In genomic region chr16:44508025-44508424, GRCm38 (mm10) we compare ENCODE assay signal across 19 mouse cellular contexts. TPM values are rescaled to one million over a fixed set of nuclear protein-coding genes. Genes with fewer than 3 reads are reported as not detected.
DNase-seq lines count a peak whose midpoint lies in the region; ATAC-seq and TF ChIP-seq lines count a peak whose summit lies in the region.
"Had no signal": no experiment of that assay in that cellular context is flagged by ENCODE, and none has a peak within 500 bp of the region (broad histone marks: within the 10 kb centered on the region; RNA-seq: fewer than 3 reads in every experiment).

No protein-coding gene starts in this region.

- TF ChIP-seq CTCF in gastrocnemius, adult 2 months (IDR thresholded peaks at IDR 0.05) = no peak

- H3K9me3 ChIP-seq in lung, embryonic 16.5 days (ENCODE audit: control insufficient read depth, low read length) = 0 out of 2 replicates have a peak, but pooled peaks cover 5% of the 10 kb centered on the region
- H3K9me3 ChIP-seq: heart, embryonic 15.5 days; midbrain, embryonic 13.5 days had no signal

- peaks cover 37% of the 10 kb centered on the region for H3K4me1 ChIP-seq in lung, embryonic 16.5 days (replicated peaks; ENCODE audit: control insufficient read depth, insufficient read depth, low read length)

- no peaks in the 10 kb centered on the region for H3K27me3 ChIP-seq in lung, embryonic 16.5 days (ENCODE audit: control insufficient read depth, insufficient read depth, low read depth, low read length)
- H3K27me3 ChIP-seq: forebrain, embryonic 13.5 days; heart, embryonic 15.5 days; kidney, embryonic 15.5 days; midbrain, embryonic 13.5 days; Patski had no signal

- no peak for DNase-seq in gastrocnemius, adult 2 months
- no peak for DNase-seq in gastrocnemius, postnatal 36 days
- DNase-seq in lung, postnatal 4 days = no peak
- DNase-seq in induced T-regulatory cell, adult 2 months (ENCODE audit: low read depth) = peak; percentile 11
- DNase-seq in ovary, postnatal 10 days (ENCODE audit: low spot score) = no peak
- no peak for DNase-seq in thymus, postnatal 4 days
- DNase-seq in Muller cell, postnatal 12 days (ENCODE audit: inconsistent ontology term) = no peak
- DNase-seq: adrenal gland, postnatal 10 days; gastrocnemius, postnatal 25 days; heart, postnatal 4 days; liver, postnatal 0 days; thymus, postnatal 25 days had no signal

- peak overlapping the region; percentile 12; the same call in 1 of the 2 replicates for H3K27ac ChIP-seq in gastrocnemius, adult 2 months
- H3K27ac ChIP-seq in lung, embryonic 16.5 days (ENCODE audit: low read length) = peak overlapping the region; percentile 80
- H3K27ac ChIP-seq: heart, embryonic 15.5 days had no signal

- H3K4me3 ChIP-seq in gastrocnemius, adult 2 months = no peak overlapping the region
- H3K4me3 ChIP-seq in lung, embryonic 16.5 days (ENCODE audit: low read length) = no peak overlapping the region
- H3K4me3 ChIP-seq: forebrain, embryonic 13.5 days; heart, embryonic 15.5 days; kidney, embryonic 15.5 days; midbrain, embryonic 13.5 days had no signal

- no peak overlapping the region for H3K4me2 ChIP-seq in lung, embryonic 16.5 days (ENCODE audit: low read depth, low read length)
- H3K4me2 ChIP-seq: forebrain, embryonic 13.5 days; heart, embryonic 15.5 days; kidney, embryonic 15.5 days; midbrain, embryonic 13.5 days had no signal

- ATAC-seq in lung, embryonic 16.5 days (ENCODE audit: low read depth) = no peak
- ATAC-seq: intestine, postnatal 0 days; liver, postnatal 0 days; Patski had no signal

- no peak overlapping the region for H3K9ac ChIP-seq in lung, embryonic 16.5 days (ENCODE audit: low read length)
- H3K9ac ChIP-seq: forebrain, embryonic 13.5 days; heart, embryonic 15.5 days; kidney, embryonic 15.5 days; liver, postnatal 0 days; midbrain, embryonic 13.5 days had no signal

- WGBS in lung, embryonic 16.5 days = 47% methylated on average over 5 of the region's 5 CpGs

- intact Hi-C loops in gastrocnemius, adult 2 months (cut with DNase I) = no loop called here
- intact Hi-C loops in gastrocnemius, postnatal 36 days (cut with DNase I) = no loop called here

- peaks cover 13% of the 10 kb centered on the region for H3K36me3 ChIP-seq in lung, embryonic 16.5 days (ENCODE audit: control insufficient read depth, insufficient read depth, low read length)

RNA-seq across cellular contexts. Expression of gene Boc, which starts 50.7 kb away (rescaled TPM):
- total RNA-seq in gastrocnemius, adult 2 months (2021) = 1 to 10 TPM; 2.6 to 5.0 TPM
- 1 to 10 TPM; 3.7 to 3.8 TPM for total RNA-seq in gastrocnemius, postnatal 36 days (2021)
- 29.7 and 32.0 TPM in 2 replicates for polyA plus RNA-seq in lung, embryonic 16.5 days (2015; fragmentation: Nextera tagmentation; extraction: Ambion mirVana)
